Mouse (Mus musculus) heart, adult 2 months (tissue): Measurements from ENCODE around the gene Sorcs2.

ENCODE experiments used
- CTCF ChIP-seq: fragments of 200-600 bp; IDR thresholded peaks from 2 replicates; pipeline ENCODE4 v1.8.1; 2022; ENCODE audit warnings: antibody characterized with exemption, mild to moderate bottlenecking, moderate library complexity
- EP300 ChIP-seq: fragments of 200-500 bp; IDR thresholded peaks from 2 replicates; pipeline ENCODE4 v1.6.1; 2011; ENCODE audit warnings: low read depth, low read length, control low read depth; ENCODE audit not compliant: insufficient read depth
- POLR2A ChIP-seq: fragments of 200-500 bp; IDR thresholded peaks from 2 replicates; pipeline ENCODE4 v1.6.1; 2011; ENCODE audit warnings: mild to moderate bottlenecking, low read depth, low read length, control low read depth; ENCODE audit not compliant: insufficient read depth

- TF ChIP-seq CTCF (no peak), POLR2A (no peak), EP300 (no peak)
Observed at GRCm38 (mm10) chr5:35981341-35981740, 416.6 kb downstream of the Sorcs2 start.
